Mouse (Mus musculus) heart, postnatal 0 days (tissue): ENCODE results near the gene Clec16a.

Experiments
- CTCF ChIP-seq: IDR thresholded peaks from 2 replicates; pipeline ENCODE4 v1.5.1; 2016; ENCODE audit warnings: antibody characterized with exemption, control low read depth, low read depth
- EP300 ChIP-seq: IDR thresholded peaks from 2 replicates; pipeline ENCODE4 v1.6.1; 2016; ENCODE audit warnings: antibody characterized with exemption, low read depth

DNA sequence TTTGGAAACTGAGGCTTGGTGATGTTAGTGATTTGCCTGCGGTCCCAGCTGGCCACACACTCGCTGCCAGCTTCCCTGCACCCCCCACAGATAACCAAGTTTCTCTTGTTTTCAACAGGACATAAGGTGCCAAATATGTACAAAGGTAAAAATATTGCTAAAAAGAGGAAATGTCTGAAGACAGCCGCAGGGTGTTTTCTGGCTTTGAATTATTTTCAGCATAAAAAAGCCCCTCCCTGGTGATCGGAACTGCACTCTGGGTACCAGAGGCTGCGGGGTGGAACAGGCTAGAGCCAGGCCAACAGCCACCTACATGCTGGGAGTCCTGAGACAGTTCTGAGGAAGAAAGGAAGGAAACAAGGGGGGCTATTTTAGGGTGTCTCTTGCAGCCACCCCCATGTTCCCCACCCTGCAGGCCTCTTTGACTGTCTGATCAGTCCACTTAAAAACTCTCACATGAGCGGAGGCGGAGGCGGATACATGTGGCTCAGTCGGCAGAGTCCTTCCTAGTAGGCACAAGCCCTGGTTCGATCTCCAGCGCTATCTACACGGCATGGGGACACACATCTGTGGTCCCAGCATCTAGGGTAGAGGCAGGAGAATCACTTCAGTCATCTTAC lies 29.1 kb upstream of the Clec16a start:
- TF ChIP-seq CTCF (no peak), EP300 (no peak)
